Mouse (Mus musculus) CD4-positive helper T cell, adult 2 months (primary cell): ENCODE measurements around the gene Gemin4.
A peak's percentile ranks its signal among the peaks of the same experiment; 100 is the strongest.
"Not testable (repeated sequence)": the region's sequence is repeated elsewhere in the genome, so short reads cannot be mapped to it uniquely, and the experiment has no call there.

Experiments used
- DNase-seq: peaks from one replicate; pipeline ENCODE4 v3.0.0-alpha.2; 2012; ENCODE audit warnings: low read depth, missing footprints, low spot score

Gene Gemin4

GRCm38 (mm10) chr11:76216681-76217389 is 629 bp downstream of the Gemin4 start:
- peak; percentile 37 for DNase-seq

GRCm38 (mm10) chr11:76216049-76216540 is 1.4 kb downstream of the Gemin4 start:
- DNase-seq, result no peak

- peak; percentile 30 for DNase-seq
Measured at GRCm38 (mm10) chr11:76215011-76215410, 2.5 kb downstream of the Gemin4 start.

GRCm38 (mm10) chr11:76213841-76214240 is 3.6 kb downstream of the Gemin4 start:
- DNase-seq, result no peak

- not testable (repeated sequence) for DNase-seq
Measured at GRCm38 (mm10) chr11:76211595-76211994, 5.9 kb downstream of the Gemin4 start.

- no peak for DNase-seq
Measured at GRCm38 (mm10) chr11:76210228-76210985, 7.1 kb downstream of the Gemin4 start.

GRCm38 (mm10) chr11:76206793-76207192 is 10.7 kb downstream of the Gemin4 start:
- DNase-seq, result no peak

- DNase-seq, result peak; percentile 58
Measured at GRCm38 (mm10) chr11:76201761-76202674, 15.4 kb downstream of the Gemin4 start.

- DNase-seq, result no peak
Measured at GRCm38 (mm10) chr11:76196977-76197469, 20.4 kb downstream of the Gemin4 start.

GRCm38 (mm10) chr11:76196275-76196976 is 21.0 kb downstream of the Gemin4 start:
- DNase-seq, result no peak

- no peak for DNase-seq
Measured at GRCm38 (mm10) chr11:76186908-76187307, 30.6 kb downstream of the Gemin4 start.

- no peak for DNase-seq
Measured at GRCm38 (mm10) chr11:76183745-76184144, 33.7 kb downstream of the Gemin4 start.

- no peak for DNase-seq
Measured at GRCm38 (mm10) chr11:76180146-76180540, 37.3 kb downstream of the Gemin4 start.

GRCm38 (mm10) chr11:76179495-76180145 is 37.8 kb downstream of the Gemin4 start, which contains the start of the genes Vps53 and Fam57a:
Gene Vps53 (minus strand): TSS chr11:76179647.
Gene Fam57a (plus strand): TSS chr11:76179671.
- peak; percentile 82 for DNase-seq

- peak; percentile 28 for DNase-seq
Measured at GRCm38 (mm10) chr11:76178726-76179494, 38.6 kb downstream of the Gemin4 start.

- DNase-seq, result no peak
Measured at GRCm38 (mm10) chr11:76170207-76170606, 47.3 kb downstream of the Gemin4 start.

- DNase-seq, result no peak
Measured at GRCm38 (mm10) chr11:76168976-76169375, 48.5 kb downstream of the Gemin4 start.

GRCm38 (mm10) chr11:76167079-76167765 is 50.2 kb downstream of the Gemin4 start:
- peak; percentile 67 for DNase-seq

GRCm38 (mm10) chr11:76166657-76167056 is 50.8 kb downstream of the Gemin4 start:
- no peak for DNase-seq
